Mouse (Mus musculus): ENCODE results near the gene Gpr65.
A peak's percentile ranks its signal among the peaks of the same experiment; 100 is the strongest.
"Not testable (repeated sequence)": the region's sequence is repeated elsewhere in the genome, so short reads cannot be mapped to it uniquely, and the experiment has no call there.

Gpr65 gene

DNA sequence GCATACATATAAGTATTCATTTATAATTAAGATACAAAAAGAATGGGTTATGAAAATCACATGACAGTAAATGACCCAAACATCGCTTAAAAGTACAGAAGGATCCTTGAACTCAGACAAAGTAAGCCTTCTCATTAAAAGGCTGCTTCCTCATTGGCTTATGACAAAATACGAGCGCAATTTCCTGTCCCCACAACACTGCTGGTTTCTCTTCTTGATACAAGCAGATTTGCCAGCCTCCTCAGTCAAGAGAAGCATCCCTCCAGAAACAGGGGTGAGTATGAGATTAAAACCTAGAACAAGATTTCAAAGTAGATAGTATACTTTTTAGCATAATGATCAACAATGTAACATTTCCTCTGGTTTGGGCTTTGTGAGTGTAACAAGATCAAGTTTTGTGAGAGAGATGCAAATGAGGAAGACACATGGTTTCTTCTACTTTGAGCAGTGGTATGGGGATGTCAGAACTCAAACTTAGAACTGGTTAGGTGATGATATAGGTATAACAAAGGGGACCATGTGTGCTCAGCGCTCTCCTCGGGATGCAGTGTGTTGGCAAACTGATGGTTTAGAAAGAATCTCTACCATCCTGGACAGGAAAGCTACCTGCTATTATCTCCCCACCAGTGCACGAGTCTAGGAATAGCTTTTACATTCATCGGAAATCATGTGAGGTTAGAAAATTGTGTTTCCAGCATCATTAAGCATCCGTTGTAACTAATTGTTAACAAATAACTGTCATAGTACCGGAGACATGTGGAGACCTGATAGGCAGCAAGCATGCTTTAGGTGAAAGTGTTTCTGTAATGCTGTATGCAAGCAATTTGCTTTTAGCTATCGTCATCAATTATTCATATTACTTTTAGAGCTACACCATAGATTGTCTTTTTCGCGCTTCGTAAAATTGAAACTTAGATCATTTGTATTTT is at the start of gene Gpr65:
Gene Gpr65 (plus strand): TSS at position 195 of the 929 bp plus-strand sequence.
- peak; percentile 55 for DNase-seq (ENCODE audit: low read depth)

DNA sequence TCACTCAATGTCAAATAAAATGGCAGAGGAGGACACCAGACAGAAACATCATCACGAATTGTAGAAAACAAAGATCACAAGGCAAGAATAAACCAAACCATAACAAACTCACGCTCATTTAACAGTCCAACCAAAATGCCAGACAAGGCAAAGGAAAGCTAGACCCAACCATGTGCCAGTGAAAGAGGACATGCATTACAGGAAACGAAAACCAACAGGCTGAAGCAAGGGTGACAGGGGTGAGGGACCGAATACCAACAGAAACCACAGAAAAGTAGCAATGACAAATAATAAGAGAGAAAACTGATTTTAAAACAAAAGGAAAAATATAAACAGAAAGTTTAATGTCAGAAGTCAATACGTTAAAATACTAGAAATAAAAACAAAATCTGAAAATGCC is 45.1 kb upstream of the Gpr65 start:
- peak; percentile 36 for DNase-seq (ENCODE audit: low read depth)

GRCm38 (mm10) chr12:98227037-98227436 is 41.4 kb upstream of the Gpr65 start:
- DNase-seq (ENCODE audit: low read depth), result no peak

GRCm38 (mm10) chr12:98238478-98238877 is 30.0 kb upstream of the Gpr65 start:
- not testable (repeated sequence) for DNase-seq (ENCODE audit: low read depth)

DNA sequence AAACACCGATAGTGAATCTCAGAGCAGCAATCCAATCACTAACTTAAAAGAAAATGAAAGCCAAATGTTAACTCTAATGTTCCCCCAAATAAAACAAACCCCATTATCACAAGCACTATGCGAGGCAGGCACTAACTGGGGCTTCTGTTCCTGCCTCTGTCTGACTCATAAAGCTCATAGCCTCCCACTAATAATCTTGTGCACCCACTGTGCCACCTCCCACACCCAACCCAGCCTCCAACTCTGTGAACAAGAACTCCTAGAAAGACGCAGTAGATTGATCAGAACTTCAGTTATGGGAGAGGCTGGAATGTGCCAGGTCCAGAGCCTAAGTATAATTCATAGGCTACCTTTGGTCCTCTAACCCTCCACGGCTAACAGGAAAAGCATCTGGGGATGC is 24.3 kb upstream of the Gpr65 start:
- DNase-seq (ENCODE audit: low read depth), result no peak

GRCm38 (mm10) chr12:98244865-98245264 is 23.6 kb upstream of the Gpr65 start:
- DNase-seq (ENCODE audit: low read depth), result no peak

DNA sequence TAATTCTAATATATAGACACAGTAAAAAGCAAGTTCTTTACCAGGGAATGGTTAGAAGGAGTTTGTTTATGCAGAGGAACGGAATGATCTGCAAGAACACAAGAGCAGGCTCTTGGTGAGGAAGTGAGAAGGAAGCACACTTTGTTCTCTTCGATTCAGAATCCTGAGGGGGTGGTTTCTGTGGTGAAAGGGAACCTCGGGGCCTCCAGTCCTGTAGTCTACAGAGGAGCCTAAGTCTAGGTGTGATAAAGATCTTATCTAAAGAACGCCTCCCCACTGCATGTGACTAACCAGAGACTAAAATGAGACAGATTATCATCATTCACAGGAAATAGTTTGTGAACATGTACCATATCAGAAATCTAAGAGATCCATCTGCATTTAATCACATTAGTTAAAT is 21.6 kb upstream of the Gpr65 start:
- DNase-seq (ENCODE audit: low read depth), result peak; percentile 87

DNA sequence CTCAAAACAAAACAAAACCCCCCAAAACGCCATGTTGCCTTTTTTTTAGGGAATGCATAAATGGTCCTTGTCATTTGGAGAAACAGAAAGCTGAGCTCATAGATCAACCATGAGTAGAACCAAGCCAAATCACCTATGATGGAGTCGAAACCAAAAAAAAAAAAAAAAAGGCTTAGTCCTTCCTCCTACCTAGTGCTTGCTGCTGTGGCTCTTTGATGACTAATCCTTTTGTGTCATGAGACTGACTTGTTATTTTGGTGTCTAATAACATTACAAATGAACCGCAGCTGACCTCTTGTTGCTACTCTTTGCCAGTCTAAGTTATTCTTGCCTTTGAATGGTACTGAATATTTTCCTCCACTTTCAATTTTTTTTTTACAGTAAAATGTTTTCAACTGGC is 18.8 kb upstream of the Gpr65 start:
- DNase-seq (ENCODE audit: low read depth), result peak; percentile 90

- DNase-seq (ENCODE audit: low read depth), result no peak
Measured at GRCm38 (mm10) chr12:98250327-98250726, 18.1 kb upstream of the Gpr65 start.

- no peak for DNase-seq (ENCODE audit: low read depth)
Measured at GRCm38 (mm10) chr12:98252417-98252816, 16.0 kb upstream of the Gpr65 start.

DNA sequence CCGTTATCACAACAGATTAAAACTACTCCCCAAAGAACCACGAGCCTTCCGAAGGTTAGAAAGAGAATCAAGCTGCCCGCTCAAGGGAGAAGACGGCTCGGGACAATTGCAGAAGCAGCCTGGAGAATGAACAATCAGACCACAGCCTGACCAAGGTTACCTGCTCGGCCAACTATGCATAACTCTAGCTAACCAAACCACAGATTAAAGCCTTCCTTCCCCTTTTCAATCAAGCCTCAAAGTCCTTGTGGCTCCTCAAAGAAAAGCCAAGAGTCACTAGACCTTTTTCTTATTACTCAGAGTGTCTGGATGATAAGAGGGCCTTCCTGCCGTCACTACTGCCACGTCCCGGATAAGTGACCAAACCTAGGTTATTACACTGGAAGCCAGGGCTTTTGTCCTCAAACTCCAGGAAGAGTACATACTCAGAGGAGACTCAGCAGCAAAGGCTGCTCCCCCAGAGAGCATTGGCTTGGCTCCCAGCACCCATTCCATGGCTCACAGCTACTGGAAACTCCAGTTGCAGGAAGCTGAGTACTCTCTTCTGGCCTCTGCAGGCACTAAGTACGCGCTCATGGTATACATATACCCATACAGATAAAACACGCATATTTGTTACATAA is 13.0 kb upstream of the Gpr65 start:
- DNase-seq (ENCODE audit: low read depth), result peak; percentile 93

- DNase-seq (ENCODE audit: low read depth), result no peak
Measured at GRCm38 (mm10) chr12:98258371-98258844, 10.0 kb upstream of the Gpr65 start.

- no peak for DNase-seq (ENCODE audit: low read depth)
Measured at GRCm38 (mm10) chr12:98258845-98259517, 9.5 kb upstream of the Gpr65 start, which contains the start of gene Galc. Gene Galc, minus strand, starts transcription at chr12:98259459.

GRCm38 (mm10) chr12:98259518-98259852 is 8.9 kb upstream of the Gpr65 start:
- no peak for DNase-seq (ENCODE audit: low read depth)

- DNase-seq (ENCODE audit: low read depth), result no peak
Measured at GRCm38 (mm10) chr12:98265697-98266096, 2.7 kb upstream of the Gpr65 start.

DNA sequence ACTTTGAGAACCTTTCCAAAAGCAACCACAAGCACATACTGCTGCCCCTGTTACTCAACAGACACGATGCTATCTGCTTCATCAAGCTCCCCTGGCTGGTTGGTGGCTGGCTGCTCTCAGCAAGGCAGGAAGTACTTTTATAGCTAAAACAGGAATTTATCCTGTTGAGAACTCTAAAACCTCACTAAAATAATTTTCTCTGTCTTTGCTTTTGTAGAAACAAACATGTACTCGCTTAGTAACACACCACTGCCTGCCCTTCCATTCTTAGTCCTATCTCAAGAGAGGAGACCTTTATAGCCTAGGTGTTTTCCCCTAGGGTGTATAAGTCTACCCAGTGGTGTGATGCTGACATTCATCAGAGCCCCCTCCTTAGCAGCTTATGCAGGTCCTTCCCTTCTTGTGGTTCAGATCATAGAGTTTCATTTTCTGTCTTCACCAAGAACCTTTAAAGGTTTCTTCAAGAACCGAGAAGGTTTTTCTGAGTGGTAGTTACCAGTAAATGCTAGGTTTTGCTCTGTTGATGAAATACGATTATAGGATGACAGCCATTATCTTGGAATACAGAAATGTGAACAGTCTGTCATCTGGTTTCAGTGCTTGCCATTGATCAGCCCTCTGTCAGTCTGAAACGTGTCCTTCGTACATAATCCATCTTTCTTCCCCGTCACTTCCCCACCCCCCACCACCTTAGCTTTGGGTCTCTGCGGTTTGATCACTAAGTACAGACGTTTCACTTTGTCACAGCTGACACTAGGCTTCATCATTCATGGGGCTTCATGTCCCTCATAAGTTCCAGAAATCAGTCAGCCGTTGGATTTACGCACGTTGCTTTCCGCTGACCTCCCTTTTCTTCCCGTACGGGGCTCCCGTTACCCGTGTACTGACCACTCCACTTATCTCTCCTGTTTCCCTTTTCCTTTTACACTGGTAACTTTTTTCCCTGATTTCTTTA is 1.6 kb downstream of the Gpr65 start:
- DNase-seq (ENCODE audit: low read depth), result peak; percentile 94

- DNase-seq (ENCODE audit: low read depth), result peak; percentile 17
Measured at GRCm38 (mm10) chr12:98270810-98271566, 2.6 kb downstream of the Gpr65 start.

DNA sequence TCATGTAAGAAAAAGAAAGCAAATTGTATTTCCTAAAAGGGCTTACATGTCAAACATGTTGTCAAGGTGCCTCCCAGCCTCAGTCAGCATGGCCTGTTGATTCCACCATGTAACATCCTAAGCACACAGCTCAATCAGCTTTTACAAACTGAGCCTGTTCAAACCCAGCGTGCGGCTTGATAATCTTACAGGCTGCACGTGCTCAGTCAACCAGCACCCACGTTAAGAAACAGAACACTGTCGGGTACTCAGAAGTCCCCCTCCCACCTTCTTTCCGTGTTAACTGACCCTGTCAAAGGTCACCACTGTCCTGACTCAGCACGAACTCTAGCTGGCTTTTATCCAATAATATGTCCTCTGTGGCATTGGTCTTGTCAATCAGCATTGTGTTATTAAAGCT is 4.0 kb downstream of the Gpr65 start:
- peak; percentile 24 for DNase-seq (ENCODE audit: low read depth)

DNA sequence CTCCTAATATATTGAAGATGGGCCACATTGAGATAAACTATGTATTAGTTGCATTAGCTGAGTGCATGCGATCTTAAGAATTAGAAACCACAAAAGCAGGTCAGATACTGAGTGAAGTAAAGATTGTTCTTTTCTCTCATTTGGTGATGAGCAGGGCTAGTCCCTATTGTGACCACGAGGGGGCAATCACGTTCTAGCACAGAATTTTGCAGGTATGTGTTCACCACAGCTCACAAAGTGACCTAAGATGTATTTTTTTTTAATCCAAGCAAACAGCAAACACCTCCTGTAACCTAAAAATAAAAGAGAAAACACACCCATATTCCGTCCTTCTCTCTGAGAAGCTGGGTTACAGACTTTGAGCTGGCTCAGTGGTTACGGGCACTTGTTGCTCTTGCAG is 12.1 kb downstream of the Gpr65 start:
- DNase-seq (ENCODE audit: low read depth), result peak; percentile 73

DNA sequence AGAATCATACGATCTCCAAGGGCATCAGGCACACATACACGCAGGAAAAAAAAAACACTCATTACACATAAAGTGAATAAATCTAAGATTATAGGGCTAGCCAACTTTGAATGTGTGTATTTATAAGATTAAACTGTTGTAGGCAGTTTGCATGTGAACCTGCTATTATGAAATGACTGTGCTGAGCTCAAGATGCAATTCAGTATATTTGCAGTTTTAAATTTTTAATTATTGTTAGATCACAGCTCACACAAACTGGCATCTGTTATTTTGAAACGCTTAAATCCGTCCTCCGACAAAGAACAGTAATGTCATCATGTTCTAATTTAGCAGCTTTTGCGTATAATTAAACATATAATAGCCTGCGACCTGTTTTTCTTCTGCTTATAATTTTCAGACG is 12.6 kb downstream of the Gpr65 start:
- no peak for DNase-seq (ENCODE audit: low read depth)

Data from 416B (cell line).